ENCODE assay signal across 1 mouse cellular context in genomic region chr2:20517853-20518252, GRCm38 (mm10).
TF ChIP-seq lines count a peak whose summit lies in the region.

No protein-coding gene starts in this region.

TF ChIP-seq in CH12.LX, 34 proteins besides CTCF, POLR2A, EP300 and RAD21 (continued from another document):
- TF ChIP-seq MAZ (IDR thresholded peaks at IDR 0.05; ENCODE audit: low read depth, low read length) (no peak), HCFC1 (IDR thresholded peaks at IDR 0.05; ENCODE audit: low read depth, low read length) (no peak), JUND (conservative IDR thresholded peaks at IDR 0.05; ENCODE audit: low read depth, low read length) (peak; percentile 53), CHD1 (IDR thresholded peaks at IDR 0.05; ENCODE audit: low read depth, low read length) (no peak), GABPA (IDR thresholded peaks at IDR 0.05; ENCODE audit: insufficient replicate concordance, low read depth, low read length) (no peak), RCOR1 (conservative IDR thresholded peaks at IDR 0.05; ENCODE audit: low read depth, low read length) (no peak), ZMIZ1 (IDR thresholded peaks at IDR 0.05; ENCODE audit: low read depth, low read length) (no peak), ZKSCAN1 (IDR thresholded peaks at IDR 0.05; ENCODE audit: borderline replicate concordance, low read depth, low read length) (no peak), SMC3 (IDR thresholded peaks at IDR 0.05; ENCODE audit: low read depth, low read length) (no peak), ETS1 (conservative IDR thresholded peaks at IDR 0.05; ENCODE audit: low read depth, low read length) (no peak; the same call in 1 of the 2 replicates), JUN (IDR thresholded peaks at IDR 0.05; ENCODE audit: insufficient read depth, low read depth, low read length) (peak; percentile 32; the same call in 1 of the 2 replicates), TCF12 (IDR thresholded peaks at IDR 0.05; ENCODE audit: low read depth, low read length) (no peak), NELFE (IDR thresholded peaks at IDR 0.05; ENCODE audit: low read depth, low read length) (no peak)
